13 mouse cellular contexts compared by ENCODE assay signal in genomic region chr3:34837644-34838332, GRCm38 (mm10).
DNase-seq lines count a peak whose midpoint lies in the region; ATAC-seq lines count a peak whose summit lies in the region.
"Had no signal": no experiment of that assay in that cellular context is flagged by ENCODE, and none has a peak within 500 bp of the region (broad histone marks: within the 10 kb centered on the region; RNA-seq: fewer than 3 reads in every experiment).

No protein-coding gene starts in this region.

- 47% methylated on average over 11 of the region's 11 CpGs for WGBS in embryonic facial prominence, embryonic 11.5 days
- WGBS in embryonic facial prominence, embryonic 10.5 days: 53% methylated on average over 11 of the region's 11 CpGs
- 74% methylated on average over 11 of the region's 11 CpGs for WGBS in midbrain, embryonic 12.5 days
- 83% methylated on average over 11 of the region's 11 CpGs for WGBS in midbrain, embryonic 10.5 days
- WGBS in forebrain, embryonic 15.5 days: 9% methylated on average over 11 of the region's 11 CpGs
- WGBS in neural tube, embryonic 15.5 days: 38% methylated on average over 11 of the region's 11 CpGs

- H3K4me2 ChIP-seq in embryonic facial prominence, embryonic 11.5 days (ENCODE audit: low read depth, low read length): no peak overlapping the region
- H3K4me2 ChIP-seq in midbrain, embryonic 12.5 days (replicated peaks): no peak overlapping the region
- peak overlapping the region; percentile 28 for H3K4me2 ChIP-seq in forebrain, embryonic 15.5 days (replicated peaks)
- H3K4me2 ChIP-seq in neural tube, embryonic 15.5 days: no peak overlapping the region
- H3K4me2 ChIP-seq: heart, embryonic 12.5 days; liver, embryonic 11.5 days had no signal

- no peaks in the 10 kb centered on the region for H3K27me3 ChIP-seq in embryonic facial prominence, embryonic 11.5 days (ENCODE audit: control insufficient read depth, insufficient read depth, low read length)
- H3K27me3 ChIP-seq in embryonic facial prominence, embryonic 10.5 days (replicated peaks; ENCODE audit: low read depth, poor library complexity, severe bottlenecking): no peaks in the 10 kb centered on the region
- no peaks in the 10 kb centered on the region for H3K27me3 ChIP-seq in midbrain, embryonic 12.5 days
- H3K27me3 ChIP-seq in midbrain, embryonic 10.5 days (ENCODE audit: low read depth, poor library complexity, severe bottlenecking): no peaks in the 10 kb centered on the region
- H3K27me3 ChIP-seq in forebrain, embryonic 15.5 days: no peaks in the 10 kb centered on the region
- H3K27me3 ChIP-seq in neural tube, embryonic 15.5 days (replicated peaks): peaks cover 21% of the 10 kb centered on the region; the same call in 1 of the 2 replicates
- H3K27me3 ChIP-seq: heart, embryonic 12.5 days had no signal

- no peak for ATAC-seq in embryonic facial prominence, embryonic 11.5 days (replicated peaks; ENCODE audit: insufficient number of reproducible peaks, low FRiP score, low TSS enrichment, low read depth)
- peak; percentile 58; the same call in 1 of the 2 replicates for ATAC-seq in midbrain, embryonic 12.5 days (ENCODE audit: low FRiP score, low read depth)
- peak; percentile 87 for ATAC-seq in forebrain, embryonic 15.5 days (replicated peaks)
- ATAC-seq in neural tube, embryonic 15.5 days (ENCODE audit: low FRiP score): peak; percentile 50; the same call in 1 of the 2 replicates

- no peak overlapping the region for H3K27ac ChIP-seq in embryonic facial prominence, embryonic 11.5 days (replicated peaks; ENCODE audit: low read depth, low read length)
- no peak overlapping the region for H3K27ac ChIP-seq in embryonic facial prominence, embryonic 10.5 days (replicated peaks)
- H3K27ac ChIP-seq in midbrain, embryonic 12.5 days (replicated peaks): no peak overlapping the region
- H3K27ac ChIP-seq in midbrain, embryonic 10.5 days (replicated peaks): no peak overlapping the region
- peak overlapping the region; percentile 74 for H3K27ac ChIP-seq in forebrain, embryonic 15.5 days (replicated peaks)
- H3K27ac ChIP-seq in neural tube, embryonic 15.5 days (replicated peaks): no peak overlapping the region

- H3K9ac ChIP-seq in embryonic facial prominence, embryonic 11.5 days (replicated peaks; ENCODE audit: low read length): no peak overlapping the region
- H3K9ac ChIP-seq in midbrain, embryonic 12.5 days (replicated peaks): no peak overlapping the region
- H3K9ac ChIP-seq in forebrain, embryonic 15.5 days (replicated peaks): 0 out of 2 replicates have a peak overlapping the region, but pooled peaks have one; percentile 11
- H3K9ac ChIP-seq in neural tube, embryonic 15.5 days (replicated peaks): no peak overlapping the region
- H3K9ac ChIP-seq: heart, embryonic 12.5 days had no signal

- no peaks in the 10 kb centered on the region for H3K4me1 ChIP-seq in embryonic facial prominence, embryonic 11.5 days (ENCODE audit: control insufficient read depth, insufficient read depth, low read length)
- H3K4me1 ChIP-seq in embryonic facial prominence, embryonic 10.5 days: peaks cover 25% of the 10 kb centered on the region
- H3K4me1 ChIP-seq in midbrain, embryonic 12.5 days: peaks cover 20% of the 10 kb centered on the region
- H3K4me1 ChIP-seq in midbrain, embryonic 10.5 days: peaks cover 4% of the 10 kb centered on the region; the same call in 1 of the 2 replicates
- peaks cover 26% of the 10 kb centered on the region for H3K4me1 ChIP-seq in forebrain, embryonic 15.5 days
- H3K4me1 ChIP-seq in neural tube, embryonic 15.5 days: peaks cover 10% of the 10 kb centered on the region

- H3K4me3 ChIP-seq in embryonic facial prominence, embryonic 11.5 days (ENCODE audit: low read depth, low read length): no peak overlapping the region
- no peak overlapping the region for H3K4me3 ChIP-seq in embryonic facial prominence, embryonic 10.5 days
- H3K4me3 ChIP-seq in midbrain, embryonic 12.5 days: no peak overlapping the region
- no peak overlapping the region for H3K4me3 ChIP-seq in midbrain, embryonic 10.5 days
- H3K4me3 ChIP-seq in forebrain, embryonic 15.5 days: no peak overlapping the region
- no peak overlapping the region for H3K4me3 ChIP-seq in neural tube, embryonic 15.5 days (replicated peaks)
- H3K4me3 ChIP-seq: heart, embryonic 12.5 days had no signal

- no peaks in the 10 kb centered on the region for H3K9me3 ChIP-seq in embryonic facial prominence, embryonic 11.5 days (replicated peaks; ENCODE audit: control insufficient read depth, low read length)
- H3K9me3 ChIP-seq in embryonic facial prominence, embryonic 10.5 days: no peaks in the 10 kb centered on the region
- H3K9me3 ChIP-seq in midbrain, embryonic 12.5 days: no peaks in the 10 kb centered on the region
- H3K9me3 ChIP-seq in midbrain, embryonic 10.5 days (replicated peaks): no peaks in the 10 kb centered on the region
- no peaks in the 10 kb centered on the region for H3K9me3 ChIP-seq in forebrain, embryonic 15.5 days
- no peaks in the 10 kb centered on the region for H3K9me3 ChIP-seq in neural tube, embryonic 15.5 days (replicated peaks)
- H3K9me3 ChIP-seq: heart, embryonic 12.5 days had no signal

- H3K36me3 ChIP-seq in embryonic facial prominence, embryonic 11.5 days (replicated peaks; ENCODE audit: control insufficient read depth, insufficient read depth, low read depth, low read length): no peaks in the 10 kb centered on the region
- H3K36me3 ChIP-seq in embryonic facial prominence, embryonic 10.5 days (replicated peaks): no peaks in the 10 kb centered on the region
- H3K36me3 ChIP-seq in midbrain, embryonic 12.5 days: no peaks in the 10 kb centered on the region
- no peaks in the 10 kb centered on the region for H3K36me3 ChIP-seq in midbrain, embryonic 10.5 days
- H3K36me3 ChIP-seq in forebrain, embryonic 15.5 days: no peaks in the 10 kb centered on the region
- no peaks in the 10 kb centered on the region for H3K36me3 ChIP-seq in neural tube, embryonic 15.5 days
- H3K36me3 ChIP-seq: heart, embryonic 12.5 days had no signal

- DNase-seq in embryonic facial prominence, embryonic 11.5 days (ENCODE audit: low spot score): peak; percentile 35
- no peak for DNase-seq in embryonic facial prominence, embryonic 10.5 days (ENCODE audit: low spot score)
- DNase-seq in midbrain, embryonic 10.5 days (ENCODE audit: low spot score): no peak
- no peak for DNase-seq in heart, postnatal 4 days
- DNase-seq in right cerebral cortex, postnatal 25 days: no peak
- DNase-seq: adrenal gland, postnatal 10 days; gastrocnemius, postnatal 14 days; kidney, postnatal 4 days had no signal
